Mouse (Mus musculus): Measurements from ENCODE around the gene Lpcat1.

GRCm38 (mm10) chr13:73418297-73418696, 48.7 kb upstream of the Lpcat1 start:
- no peak for TF ChIP-seq CTCF (IDR thresholded peaks at IDR 0.05; ENCODE audit: borderline replicate concordance, extremely low read depth, insufficient read depth, insufficient read length)
- TF ChIP-seq POLR2A (IDR thresholded peaks at IDR 0.05; ENCODE audit: borderline replicate concordance, extremely low read depth, insufficient read depth, insufficient read length, poor library complexity, severe bottlenecking), result no peak

All from brain, embryonic 14.5 days (tissue).